Mouse (Mus musculus): ENCODE results near the gene Rfx7. TPM values are rescaled to one million over a fixed set of nuclear protein-coding genes. Genes with fewer than 3 reads are reported as not detected.

Gene Rfx7
- 54.0 and 54.6 TPM in 2 replicates for polyA plus RNA-seq (2011; ENCODE audit: insufficient read depth, insufficient read length, low read depth, missing spikeins)

- Histone ChIP-seq H3K27me3 (ENCODE audit: control insufficient read depth, insufficient read depth, low read length, poor library complexity, severe bottlenecking) (no peaks in the 10 kb centered on the region), H3K36me3 (ENCODE audit: control insufficient read depth, insufficient read depth, low read length, poor library complexity, severe bottlenecking) (no peaks in the 10 kb centered on the region), H3K4me1 (ENCODE audit: control insufficient read depth, insufficient read depth, low read length) (peaks cover 1% of the 10 kb centered on the region), H3K9ac (ENCODE audit: low read depth, poor library complexity, severe bottlenecking) (peak within 1 kb of the TSS; percentile 99), H3K27ac (ENCODE audit: insufficient read depth, low read length) (peak within 1 kb of the TSS; percentile 83), H3K9me3 (replicated peaks; ENCODE audit: control insufficient read depth, insufficient read depth, low read length, poor library complexity, severe bottlenecking) (no peaks in the 10 kb centered on the region), H3K4me3 (ENCODE audit: low read depth, low read length) (peak within 1 kb of the TSS; percentile 79)
- no peak for TF ChIP-seq EP300 (IDR thresholded peaks at IDR 0.05; ENCODE audit: insufficient read depth, low read depth, low read length)
- no peak for TF ChIP-seq POLR2A (IDR thresholded peaks at IDR 0.05; ENCODE audit: insufficient read depth, low read length)
- no peak for TF ChIP-seq CTCF (IDR thresholded peaks at IDR 0.05; ENCODE audit: low read depth, low read length)
Measured at GRCm38 (mm10) chr9:72531996-72532380, at the start of gene Rfx7. Rfx7 (plus strand) TSS chr9:72532240.

- Histone ChIP-seq H3K27ac (ENCODE audit: insufficient read depth, low read length) (no peak overlapping the region), H3K9ac (ENCODE audit: low read depth, poor library complexity, severe bottlenecking) (no peak overlapping the region), H3K4me3 (ENCODE audit: low read depth, low read length) (no peak overlapping the region), H3K36me3 (ENCODE audit: control insufficient read depth, insufficient read depth, low read length, poor library complexity, severe bottlenecking) (peaks cover 7% of the 10 kb centered on the region), H3K4me1 (ENCODE audit: control insufficient read depth, insufficient read depth, low read length) (no peaks in the 10 kb centered on the region), H3K27me3 (ENCODE audit: control insufficient read depth, insufficient read depth, low read length, poor library complexity, severe bottlenecking) (no peaks in the 10 kb centered on the region), H3K9me3 (replicated peaks; ENCODE audit: control insufficient read depth, insufficient read depth, low read length, poor library complexity, severe bottlenecking) (no peaks in the 10 kb centered on the region)
- no peak for TF ChIP-seq CTCF (IDR thresholded peaks at IDR 0.05; ENCODE audit: low read depth, low read length)
- TF ChIP-seq EP300 (IDR thresholded peaks at IDR 0.05; ENCODE audit: insufficient read depth, low read depth, low read length), result no peak
- no peak for TF ChIP-seq POLR2A (IDR thresholded peaks at IDR 0.05; ENCODE audit: insufficient read depth, low read length)
Measured at GRCm38 (mm10) chr9:72488523-72488922, 43.5 kb upstream of the Rfx7 start.

GRCm38 (mm10) chr9:72489131-72489530 is 42.9 kb upstream of the Rfx7 start:
- H3K9ac ChIP-seq (ENCODE audit: low read depth, poor library complexity, severe bottlenecking), result no peak overlapping the region
- H3K27ac ChIP-seq (ENCODE audit: insufficient read depth, low read length), result no peak overlapping the region
- no peak overlapping the region for H3K4me3 ChIP-seq (ENCODE audit: low read depth, low read length)
- H3K9me3 ChIP-seq (replicated peaks; ENCODE audit: control insufficient read depth, insufficient read depth, low read length, poor library complexity, severe bottlenecking), result no peaks in the 10 kb centered on the region
- peaks cover 7% of the 10 kb centered on the region; the same call in 1 of the 2 replicates for H3K36me3 ChIP-seq (ENCODE audit: control insufficient read depth, insufficient read depth, low read length, poor library complexity, severe bottlenecking)
- no peaks in the 10 kb centered on the region for H3K27me3 ChIP-seq (ENCODE audit: control insufficient read depth, insufficient read depth, low read length, poor library complexity, severe bottlenecking)
- H3K4me1 ChIP-seq (ENCODE audit: control insufficient read depth, insufficient read depth, low read length), result no peaks in the 10 kb centered on the region
- TF ChIP-seq EP300 (IDR thresholded peaks at IDR 0.05; ENCODE audit: insufficient read depth, low read depth, low read length) (no peak), POLR2A (IDR thresholded peaks at IDR 0.05; ENCODE audit: insufficient read depth, low read length) (no peak), CTCF (IDR thresholded peaks at IDR 0.05; ENCODE audit: low read depth, low read length) (no peak)

GRCm38 (mm10) chr9:72491559-72492193 is 40.4 kb upstream of the Rfx7 start:
- TF ChIP-seq POLR2A (IDR thresholded peaks at IDR 0.05; ENCODE audit: insufficient read depth, low read length) (peak; percentile 61), EP300 (IDR thresholded peaks at IDR 0.05; ENCODE audit: insufficient read depth, low read depth, low read length) (no peak)
- peaks cover 5% of the 10 kb centered on the region; the same call in 1 of the 2 replicates for H3K36me3 ChIP-seq (ENCODE audit: control insufficient read depth, insufficient read depth, low read length, poor library complexity, severe bottlenecking)
- H3K27me3 ChIP-seq (ENCODE audit: control insufficient read depth, insufficient read depth, low read length, poor library complexity, severe bottlenecking), result no peaks in the 10 kb centered on the region
- peak overlapping the region; percentile 88 for H3K27ac ChIP-seq (ENCODE audit: insufficient read depth, low read length)
- H3K9ac ChIP-seq (ENCODE audit: low read depth, poor library complexity, severe bottlenecking), result peak overlapping the region; percentile 71
- peak overlapping the region; percentile 85 for H3K4me3 ChIP-seq (ENCODE audit: low read depth, low read length)
- no peaks in the 10 kb centered on the region for H3K9me3 ChIP-seq (replicated peaks; ENCODE audit: control insufficient read depth, insufficient read depth, low read length, poor library complexity, severe bottlenecking)
- no peaks in the 10 kb centered on the region for H3K4me1 ChIP-seq (ENCODE audit: control insufficient read depth, insufficient read depth, low read length)

GRCm38 (mm10) chr9:72492194-72492565 is 39.9 kb upstream of the Rfx7 start, which contains the start of gene Tex9:
Tex9 (minus strand) TSS chr9:72492212.
- H3K4me1 ChIP-seq (ENCODE audit: control insufficient read depth, insufficient read depth, low read length), result no peaks in the 10 kb centered on the region
- peaks cover under 1% of the 10 kb centered on the region; the same call in 1 of the 2 replicates for H3K36me3 ChIP-seq (ENCODE audit: control insufficient read depth, insufficient read depth, low read length, poor library complexity, severe bottlenecking)
- H3K9me3 ChIP-seq (replicated peaks; ENCODE audit: control insufficient read depth, insufficient read depth, low read length, poor library complexity, severe bottlenecking), result no peaks in the 10 kb centered on the region
- no peaks in the 10 kb centered on the region for H3K27me3 ChIP-seq (ENCODE audit: control insufficient read depth, insufficient read depth, low read length, poor library complexity, severe bottlenecking)
- peak within 1 kb of the TSS; percentile 88 for H3K27ac ChIP-seq (ENCODE audit: insufficient read depth, low read length)
- peak within 1 kb of the TSS; percentile 71 for H3K9ac ChIP-seq (ENCODE audit: low read depth, poor library complexity, severe bottlenecking)
- peak within 1 kb of the TSS; percentile 85 for H3K4me3 ChIP-seq (ENCODE audit: low read depth, low read length)
- TF ChIP-seq POLR2A (IDR thresholded peaks at IDR 0.05; ENCODE audit: insufficient read depth, low read length), result no peak
- no peak for TF ChIP-seq EP300 (IDR thresholded peaks at IDR 0.05; ENCODE audit: insufficient read depth, low read depth, low read length)
- no peak for TF ChIP-seq CTCF (IDR thresholded peaks at IDR 0.05; ENCODE audit: low read depth, low read length)

GRCm38 (mm10) chr9:72493465-72493864 is 38.6 kb upstream of the Rfx7 start:
- no peak overlapping the region for H3K4me3 ChIP-seq (ENCODE audit: low read depth, low read length)
- no peak for TF ChIP-seq CTCF (IDR thresholded peaks at IDR 0.05; ENCODE audit: low read depth, low read length)
- TF ChIP-seq EP300 (IDR thresholded peaks at IDR 0.05; ENCODE audit: insufficient read depth, low read depth, low read length), result no peak
- TF ChIP-seq POLR2A (IDR thresholded peaks at IDR 0.05; ENCODE audit: insufficient read depth, low read length), result no peak
- no peaks in the 10 kb centered on the region for H3K9me3 ChIP-seq (replicated peaks; ENCODE audit: control insufficient read depth, insufficient read depth, low read length, poor library complexity, severe bottlenecking)
- H3K27ac ChIP-seq (ENCODE audit: insufficient read depth, low read length), result no peak overlapping the region
- no peak overlapping the region for H3K9ac ChIP-seq (ENCODE audit: low read depth, poor library complexity, severe bottlenecking)
- H3K4me1 ChIP-seq (ENCODE audit: control insufficient read depth, insufficient read depth, low read length), result no peaks in the 10 kb centered on the region
- H3K36me3 ChIP-seq (ENCODE audit: control insufficient read depth, insufficient read depth, low read length, poor library complexity, severe bottlenecking), result no peaks in the 10 kb centered on the region
- no peaks in the 10 kb centered on the region for H3K27me3 ChIP-seq (ENCODE audit: control insufficient read depth, insufficient read depth, low read length, poor library complexity, severe bottlenecking)
